Mouse (Mus musculus): ENCODE measurements around the gene Olfm2.

- TF ChIP-seq POLR2A (IDR thresholded peaks at IDR 0.05; ENCODE audit: insufficient read length, low read depth): no peak
- no peak for TF ChIP-seq TCF12 (IDR thresholded peaks at IDR 0.05; ENCODE audit: insufficient read depth, poor library complexity, severe bottlenecking)
- TF ChIP-seq MYOG (IDR thresholded peaks at IDR 0.05; ENCODE audit: control insufficient read depth in 1 of 3, insufficient read depth in 1 of 3, insufficient read length in 2 of 3, low read depth in 2 of 3): no peak
- no peak for TF ChIP-seq USF1 (IDR thresholded peaks at IDR 0.05; ENCODE audit: low read depth)
- no peak for TF ChIP-seq MYOD1 (IDR thresholded peaks at IDR 0.05; ENCODE audit: control insufficient read depth in 1 of 3, insufficient read length in 2 of 3, low read depth in 2 of 3)
- TF ChIP-seq E2F4 (IDR thresholded peaks at IDR 0.05; ENCODE audit: insufficient read depth): no peak
- no peak for TF ChIP-seq TCF3 (IDR thresholded peaks at IDR 0.05; ENCODE audit: insufficient read length, low read depth)
- peak; percentile 68 for TF ChIP-seq POLR2AphosphoS2 (IDR thresholded peaks at IDR 0.05; ENCODE audit: insufficient read length, low read depth)
Measured at GRCm38 (mm10) chr9:20668065-20668464, 78.1 kb downstream of the Olfm2 start.

Measured in myocyte (in vitro differentiated cells).